Mouse (Mus musculus) bone marrow, adult 2 months (tissue): Measurements from ENCODE around the gene Omd.

Experiments used
- CTCF ChIP-seq: fragments of 200-500 bp; IDR thresholded peaks from 2 replicates; pipeline ENCODE4 v1.5.1; 2011; ENCODE audit warnings: low read length, control low read depth; ENCODE audit not compliant: control insufficient read depth, insufficient read depth
- POLR2A ChIP-seq: fragments of 200-500 bp; IDR thresholded peaks from 2 replicates; pipeline ENCODE4 v1.6.1; 2011; ENCODE audit warnings: low read depth, mild to moderate bottlenecking, control low read depth, low read length, borderline replicate concordance; ENCODE audit not compliant: control insufficient read depth

GRCm38 (mm10) chr13:49629076-49629475 is 46.8 kb downstream of the Omd start:
- no peak for TF ChIP-seq CTCF
- TF ChIP-seq POLR2A: no peak
